Mouse (Mus musculus): ENCODE measurements around the gene Orai1. TPM values are rescaled to one million over a fixed set of nuclear protein-coding genes. Genes with fewer than 3 reads are reported as not detected.

Gene Orai1
- total RNA-seq, 2 experiments from 2014 or later = 12.2 to 12.5 TPM

DNA sequence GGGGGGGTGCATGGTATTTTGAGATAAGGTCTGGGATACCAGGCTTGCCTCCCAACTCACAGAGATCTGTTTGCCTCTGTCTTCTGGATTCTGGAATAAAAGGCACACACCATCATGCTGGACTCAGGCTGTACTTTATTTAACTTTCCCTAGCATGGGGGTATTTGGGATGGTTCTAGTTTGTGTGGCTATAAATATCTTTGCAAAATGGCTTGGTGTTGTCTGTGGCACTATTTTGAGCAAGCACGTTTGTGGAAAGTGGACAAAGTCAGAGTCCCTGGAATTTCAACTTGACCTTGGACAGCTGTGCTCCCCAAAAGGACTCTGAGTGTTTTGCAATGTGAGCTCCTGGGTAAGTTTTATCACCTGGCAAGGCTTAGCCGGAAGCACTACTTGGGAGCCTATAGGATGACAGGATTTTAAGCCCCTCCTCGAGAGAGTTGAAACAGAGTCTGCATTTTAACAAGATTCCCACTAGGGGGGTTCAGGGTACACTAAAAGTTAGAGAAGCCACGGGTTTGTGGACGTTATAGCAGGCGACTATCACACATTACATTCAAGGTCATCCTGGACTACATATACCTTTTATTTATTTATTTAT, 52.6 kb downstream of the Orai1 start:
- DNase-seq = peak; percentile 48 to 63

GRCm38 (mm10) chr5:123068115-123068514, 53.2 kb downstream of the Orai1 start, which contains the start of gene Tmem120b:
Gene Tmem120b, plus strand, starts transcription at chr5:123068415.
- peak in 1 of 2 experiments; percentile 25 for DNase-seq

DNA sequence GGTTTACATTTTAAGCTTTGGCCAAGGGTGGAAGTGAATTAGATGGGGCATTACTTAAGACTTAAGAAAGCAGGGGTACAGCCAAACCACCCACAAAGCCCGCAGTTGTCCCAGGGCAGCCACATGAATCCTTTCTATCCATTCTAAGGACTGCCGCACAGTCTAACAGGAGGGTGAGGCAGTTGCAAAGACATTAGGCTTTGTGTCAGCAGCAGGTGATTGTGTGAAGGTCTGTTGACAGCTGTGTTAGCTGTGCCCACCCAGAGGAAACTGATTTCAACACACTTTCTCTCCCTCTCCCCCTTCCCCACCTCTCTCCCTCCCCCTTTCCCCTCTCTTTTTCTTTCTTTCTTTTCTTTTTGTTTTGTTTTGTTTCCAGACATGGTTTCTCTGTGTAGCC, 53.8 kb downstream of the Orai1 start:
- DNase-seq = no peak

- peak; percentile 94 to 97 for DNase-seq
These were observed 60.9 kb downstream of the Orai1 start for GRCm38 (mm10) chr5:123075576-123076418.

- DNase-seq = no peak
These were observed 61.8 kb downstream of the Orai1 start for GRCm38 (mm10) chr5:123076419-123077281.

- no peak for DNase-seq
These were observed 64.7 kb downstream of the Orai1 start for GRCm38 (mm10) chr5:123079568-123079967.

- DNase-seq = peak in 1 of 2 experiments; percentile 22
These were observed 65.2 kb downstream of the Orai1 start for GRCm38 (mm10) chr5:123080041-123080440.

Other genes starting within 250 kb of the Orai1 start
- 10 to 100 TPM in 1 of 2 experiments, 1 to 10 TPM in 1; 8.6 to 12.1 TPM for gene Camkk2, start 235.7 kb upstream of the Orai1 start, total RNA-seq (2021)
- 100 to 1,000 TPM; 156 to 162 TPM for gene Anapc5, start 193.7 kb upstream of the Orai1 start, total RNA-seq (2021)
- 10 to 100 TPM; 28.8 to 31.7 TPM for gene Rnf34, start 165.0 kb upstream of the Orai1 start, total RNA-seq (2021)
- 10 to 100 TPM; 10.6 to 14.2 TPM for gene Kdm2b, start 25.3 kb upstream of the Orai1 start, total RNA-seq (2021)
- gene Morn3, start 31.9 kb downstream of the Orai1 start, total RNA-seq (2021) = not detected
- gene Tmem120b, start 53.3 kb downstream of the Orai1 start, total RNA-seq (2021) = 10 to 100 TPM; 10.1 to 10.3 TPM
- 1 to 10 TPM in 1 of 2 experiments, under 1 TPM in 1; 0.55 to 2.6 TPM for gene Rhof, start 117.6 kb downstream of the Orai1 start, total RNA-seq (2021)
- gene Setd1b, start 127.1 kb downstream of the Orai1 start, total RNA-seq (2021) = 10 to 100 TPM; 11.4 to 15.5 TPM
- 10 to 100 TPM; 12.9 to 17.0 TPM for gene Psmd9, start 154.3 kb downstream of the Orai1 start, total RNA-seq (2021)
- under 1 TPM in 1 of 2 experiments, not detected in 1; 0.51 TPM for gene Hpd, start 167.7 kb downstream of the Orai1 start, total RNA-seq (2021)
- under 1 TPM; 0.62 to 0.94 TPM for gene Wdr66, start 237.0 kb downstream of the Orai1 start, total RNA-seq (2021)

All from heart, adult 18-20 months (tissue).